Mouse (Mus musculus): ENCODE data around the gene Kap.

DNA sequence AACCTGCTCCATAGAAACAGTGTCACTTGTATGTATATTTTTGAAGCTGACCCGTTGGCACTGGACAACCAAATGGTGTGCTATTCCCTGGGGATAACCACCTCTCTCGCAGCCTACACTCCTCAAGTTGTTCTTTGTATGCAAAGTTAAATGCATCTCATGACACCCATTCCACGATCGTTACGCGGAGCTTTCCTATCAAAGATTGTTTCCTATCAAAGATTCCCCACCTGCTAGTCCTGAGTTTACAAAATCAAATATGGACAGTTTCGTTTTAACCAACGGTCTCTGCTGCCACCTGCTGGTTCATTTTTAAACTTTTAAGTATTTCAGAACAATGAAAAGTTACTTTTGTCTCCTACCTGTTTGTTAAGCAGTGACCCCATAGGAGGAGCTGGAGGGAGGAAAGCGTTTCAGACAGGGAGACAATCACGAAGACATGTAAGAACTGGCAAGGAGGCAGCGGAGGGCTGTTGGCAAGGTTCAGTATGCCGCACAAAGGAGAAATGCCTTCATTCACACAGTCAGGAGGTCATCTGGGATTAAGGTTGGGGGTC is 22.4 kb upstream of the Kap start:
- TF ChIP-seq CTCF (IDR thresholded peaks at IDR 0.05; ENCODE audit: borderline replicate concordance, control insufficient read depth, extremely low read depth, insufficient read depth, low read length, poor library complexity) (no peak), POLR2A (IDR thresholded peaks at IDR 0.05; ENCODE audit: control insufficient read depth, extremely low read depth, insufficient read depth, low read length, poor library complexity) (no peak)
